ENCODE assay signal across 7 mouse cellular contexts in the genomic region with DNA sequence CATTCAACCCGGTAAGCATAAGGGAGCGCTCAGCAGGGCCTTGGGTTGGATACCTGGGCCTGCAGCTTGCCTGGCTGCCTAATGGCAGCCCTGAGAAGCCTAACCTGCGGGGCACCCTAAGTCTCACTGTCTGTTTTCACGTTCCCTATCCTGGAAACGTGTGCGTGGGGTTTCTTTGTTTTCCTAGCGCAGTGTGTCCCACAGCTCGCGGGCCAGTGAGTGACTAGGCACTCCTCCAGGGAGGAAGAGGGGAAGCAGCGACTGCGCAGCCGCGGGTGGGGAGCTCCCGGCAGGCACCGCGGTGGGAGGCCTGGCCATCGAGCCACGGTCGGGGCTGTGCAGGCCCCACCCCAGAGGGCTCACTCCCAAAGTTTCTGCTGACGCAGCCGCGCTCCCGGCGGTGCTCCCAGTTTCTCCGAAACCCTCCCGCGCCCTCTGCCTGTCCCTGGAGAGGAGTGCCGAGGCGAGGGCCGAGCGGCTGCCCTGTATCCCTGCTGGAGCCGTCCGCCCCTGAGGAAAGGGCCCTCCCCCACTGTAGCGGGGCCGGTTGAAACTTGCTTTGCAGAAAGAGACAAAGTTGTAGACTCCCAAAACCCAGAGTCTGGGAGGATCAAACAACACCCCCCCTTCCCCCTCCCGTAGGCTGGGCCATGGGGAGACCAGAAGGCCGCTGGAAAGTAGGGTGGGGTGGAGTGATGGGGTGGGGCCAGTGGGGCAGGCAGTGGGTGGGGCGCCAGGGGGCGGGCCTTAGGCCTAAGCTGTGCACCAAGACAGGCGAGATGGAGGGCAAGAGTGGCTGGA.
DNase-seq lines count a peak whose midpoint lies in the region; ATAC-seq and TF ChIP-seq lines count a peak whose summit lies in the region.

No protein-coding gene starts in this region.

- no peaks in the 10 kb centered on the region for H3K4me1 ChIP-seq in intestine, postnatal 0 days (replicated peaks; ENCODE audit: control insufficient read depth, insufficient read depth, low read length)
- H3K4me1 ChIP-seq in midbrain, embryonic 12.5 days, result peaks cover 26% of the 10 kb centered on the region
- H3K4me1 ChIP-seq in small intestine, adult 2 months (ENCODE audit: control insufficient read depth, insufficient read depth, insufficient read length, low read length), result no peaks in the 10 kb centered on the region; the same call in 1 of the 2 replicates

- ATAC-seq in intestine, postnatal 0 days, result peak; percentile 96
- peak; percentile 97 for ATAC-seq in midbrain, embryonic 12.5 days (ENCODE audit: low FRiP score, low read depth)

- peak overlapping the region; percentile 76 for H3K4me2 ChIP-seq in intestine, postnatal 0 days (replicated peaks; ENCODE audit: low read depth)
- peak overlapping the region; percentile 75 for H3K4me2 ChIP-seq in midbrain, embryonic 12.5 days (replicated peaks)

- intact Hi-C loops in left cerebral cortex, postnatal 4 days (cut with DNase I), result no loop called here

- H3K9ac ChIP-seq in intestine, postnatal 0 days (ENCODE audit: low read depth, low read length), result peak overlapping the region; percentile 57
- H3K9ac ChIP-seq in midbrain, embryonic 12.5 days (replicated peaks), result peak overlapping the region; percentile 72

- TF ChIP-seq POLR2A in small intestine, adult 2 months (IDR thresholded peaks at IDR 0.05; ENCODE audit: low read depth, low read length), result peak; percentile 53; the same call in 1 of the 2 replicates

- peak; percentile 99 for DNase-seq in adrenal gland, adult 2 months
- DNase-seq in embryo, embryonic 11.5 days (ENCODE audit: low read depth, low spot score), result peak; percentile 80
- DNase-seq in gastrocnemius, postnatal 4 days (ENCODE audit: low spot score in 2 of 2), result peak; percentile 91 to 96
- peak; percentile 90 for DNase-seq in left cerebral cortex, postnatal 4 days

- peak; percentile 77 for TF ChIP-seq CTCF in intestine, postnatal 0 days (IDR thresholded peaks at IDR 0.05; ENCODE audit: low read depth)
- TF ChIP-seq CTCF in small intestine, adult 2 months (IDR thresholded peaks at IDR 0.05; ENCODE audit: extremely low read depth, insufficient read length, insufficient replicate concordance, low read depth, low read length), result peak; percentile 37; the same call in 1 of the 2 replicates

- H3K36me3 ChIP-seq in intestine, postnatal 0 days (ENCODE audit: control insufficient read depth, insufficient read depth), result no peaks in the 10 kb centered on the region
- H3K36me3 ChIP-seq in midbrain, embryonic 12.5 days, result no peaks in the 10 kb centered on the region
- H3K36me3 ChIP-seq in small intestine, adult 2 months (ENCODE audit: control insufficient read depth, insufficient read depth, low read length), result no peaks in the 10 kb centered on the region

- peak overlapping the region; percentile 44 for H3K4me3 ChIP-seq in intestine, postnatal 0 days (ENCODE audit: low read depth, low read length)
- peak overlapping the region; percentile 56 for H3K4me3 ChIP-seq in midbrain, embryonic 12.5 days
- H3K4me3 ChIP-seq in small intestine, adult 2 months (ENCODE audit: low read depth, low read length), result peak overlapping the region; percentile 77

- no peaks in the 10 kb centered on the region for H3K27me3 ChIP-seq in intestine, postnatal 0 days (replicated peaks; ENCODE audit: control insufficient read depth, insufficient read depth, low read length)
- H3K27me3 ChIP-seq in midbrain, embryonic 12.5 days, result no peaks in the 10 kb centered on the region
- no peaks in the 10 kb centered on the region for H3K27me3 ChIP-seq in small intestine, adult 2 months (ENCODE audit: control insufficient read depth, insufficient read depth, low read length)

- 1% methylated on average over 38 of the region's 40 CpGs for WGBS in intestine, postnatal 0 days
- 1% methylated on average over 38 of the region's 40 CpGs for WGBS in midbrain, embryonic 12.5 days
- WGBS in small intestine, adult 2 months, result 1% methylated on average over 40 of the region's 40 CpGs

- H3K27ac ChIP-seq in intestine, postnatal 0 days (ENCODE audit: low read depth, low read length), result peak overlapping the region; percentile 93
- peak overlapping the region; percentile 96 for H3K27ac ChIP-seq in midbrain, embryonic 12.5 days (replicated peaks)
- H3K27ac ChIP-seq in small intestine, adult 2 months (ENCODE audit: insufficient read depth, low read depth, low read length), result peak overlapping the region; percentile 99

- no peaks in the 10 kb centered on the region for H3K9me3 ChIP-seq in intestine, postnatal 0 days (ENCODE audit: control insufficient read depth)
- H3K9me3 ChIP-seq in midbrain, embryonic 12.5 days, result no peaks in the 10 kb centered on the region

Comparison
In these comparisons a context has a peak if more than half of its experiments do, and no peak if none do; other contexts are left out.
1. Peak in every context shown above with its lines: DNase-seq, ATAC-seq, H3K4me3 ChIP-seq and H3K27ac ChIP-seq.